Comparison of ENCODE assay signal across 11 mouse cellular contexts in the genomic region with DNA sequence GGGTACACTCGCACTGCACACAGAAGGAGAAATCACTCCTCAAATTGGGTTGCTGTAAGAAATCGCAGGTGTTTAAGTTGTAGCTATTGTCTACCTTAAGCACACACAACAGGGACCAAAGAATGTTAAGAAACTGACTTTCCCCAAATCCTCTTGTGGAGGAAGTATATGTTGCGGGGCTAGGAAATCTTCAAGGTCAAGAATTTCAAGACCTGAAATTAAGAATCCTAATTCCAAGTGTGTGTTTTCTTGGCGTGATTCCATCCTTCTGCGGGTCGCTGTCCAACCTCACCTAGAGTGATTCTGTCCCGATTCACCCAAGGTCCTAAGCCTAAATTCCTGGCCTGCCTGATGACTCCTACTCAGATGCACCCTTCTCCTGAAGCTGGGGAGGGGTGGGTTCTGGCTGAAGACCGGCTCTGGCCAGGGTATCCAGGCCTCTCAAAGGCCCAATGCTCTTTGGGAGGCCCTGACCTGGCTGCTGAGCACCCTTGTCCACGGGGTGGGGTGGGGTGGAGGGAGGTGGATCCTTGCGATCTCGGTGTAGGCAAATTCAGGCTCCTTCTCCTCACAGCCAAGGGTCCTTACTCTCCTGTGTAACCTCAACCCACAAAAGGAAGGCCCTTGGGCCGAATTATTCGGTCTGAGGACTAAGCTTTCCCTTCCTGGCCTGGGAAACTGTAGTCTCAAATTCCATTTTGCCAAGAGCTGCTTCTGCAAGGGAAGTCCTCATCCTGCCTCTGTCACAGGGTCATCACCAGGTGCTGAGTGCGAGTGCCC. TPM values are rescaled to one million over a fixed set of nuclear protein-coding genes. Genes with fewer than 3 reads are reported as not detected.
A peak's percentile ranks its signal among the peaks of the same experiment; 100 is the strongest.
DNase-seq lines count a peak whose midpoint lies in the region; ATAC-seq and TF ChIP-seq lines count a peak whose summit lies in the region.
"Had no signal": no experiment of that assay in that cellular context is flagged by ENCODE, and none has a peak within 500 bp of the region (broad histone marks: within the 10 kb centered on the region; RNA-seq: fewer than 3 reads in every experiment).

No protein-coding gene starts in this region.

- no peak overlapping the region for H3K27ac ChIP-seq in kidney, postnatal 0 days
- peak overlapping the region; percentile 81 for H3K27ac ChIP-seq in forebrain, postnatal 0 days (ENCODE audit: low read depth, low read length)
- no peak overlapping the region for H3K27ac ChIP-seq in midbrain, embryonic 13.5 days

- DNase-seq in kidney, postnatal 0 days (ENCODE audit: low spot score), result no peak
- no peak for DNase-seq in kidney, postnatal 10 days
- DNase-seq in embryo, embryonic 11 days, result peak; percentile 21
- DNase-seq in forebrain, postnatal 0 days, result peak; percentile 3
- DNase-seq in retina, postnatal 1 day, result no peak
- DNase-seq in urinary bladder, postnatal 14 days (ENCODE audit: low spot score), result no peak
- no peak for DNase-seq in spleen, postnatal 36 days (ENCODE audit: low spot score in 2 of 2)
- DNase-seq: kidney, postnatal 14 days; lung, postnatal 10 days had no signal

- peaks cover 8% of the 10 kb centered on the region; the same call in 1 of the 2 replicates for H3K4me1 ChIP-seq in kidney, postnatal 0 days (replicated peaks; ENCODE audit: insufficient read depth, low read length)
- peaks cover 32% of the 10 kb centered on the region for H3K4me1 ChIP-seq in forebrain, postnatal 0 days (ENCODE audit: insufficient read depth)
- peaks cover 48% of the 10 kb centered on the region for H3K4me1 ChIP-seq in midbrain, embryonic 13.5 days (replicated peaks)

- 46% methylated on average over 14 of the region's 14 CpGs for WGBS in kidney, postnatal 0 days
- WGBS in forebrain, postnatal 0 days, result 31% methylated on average over 14 of the region's 14 CpGs
- WGBS in midbrain, embryonic 13.5 days, result 28% methylated on average over 14 of the region's 14 CpGs

- no peak overlapping the region for H3K4me2 ChIP-seq in kidney, postnatal 0 days (ENCODE audit: low read length)
- H3K4me2 ChIP-seq in forebrain, postnatal 0 days (ENCODE audit: low read depth), result peak overlapping the region; percentile 87
- peak overlapping the region; percentile 81 for H3K4me2 ChIP-seq in midbrain, embryonic 13.5 days (replicated peaks)

- no peak for ATAC-seq in kidney, postnatal 0 days (replicated peaks; ENCODE audit: low FRiP score, low read depth)
- ATAC-seq in forebrain, postnatal 0 days, result no peak
- no peak for ATAC-seq in midbrain, embryonic 13.5 days

- H3K27me3 ChIP-seq in kidney, postnatal 0 days (ENCODE audit: insufficient read depth, low read length), result peaks cover 5% of the 10 kb centered on the region; the same call in 1 of the 2 replicates
- no peaks in the 10 kb centered on the region for H3K27me3 ChIP-seq in forebrain, postnatal 0 days (ENCODE audit: insufficient read depth, low read length)
- peaks cover 11% of the 10 kb centered on the region for H3K27me3 ChIP-seq in midbrain, embryonic 13.5 days

- H3K4me3 ChIP-seq in kidney, postnatal 0 days (replicated peaks; ENCODE audit: low read depth, low read length), result peak overlapping the region; percentile 38; the same call in 1 of the 2 replicates
- peak overlapping the region; percentile 35; the same call in 1 of the 2 replicates for H3K4me3 ChIP-seq in forebrain, postnatal 0 days (ENCODE audit: low read depth, low read length)
- no peak overlapping the region for H3K4me3 ChIP-seq in midbrain, embryonic 13.5 days (replicated peaks)

- H3K36me3 ChIP-seq in kidney, postnatal 0 days (ENCODE audit: insufficient read depth, low read length), result no peaks in the 10 kb centered on the region
- H3K36me3 ChIP-seq in forebrain, postnatal 0 days (ENCODE audit: insufficient read depth), result no peaks in the 10 kb centered on the region
- no peaks in the 10 kb centered on the region for H3K36me3 ChIP-seq in midbrain, embryonic 13.5 days

- no peaks in the 10 kb centered on the region for H3K9me3 ChIP-seq in kidney, postnatal 0 days (replicated peaks; ENCODE audit: low read length)
- no peaks in the 10 kb centered on the region for H3K9me3 ChIP-seq in forebrain, postnatal 0 days (ENCODE audit: low read length)
- H3K9me3 ChIP-seq in midbrain, embryonic 13.5 days, result no peaks in the 10 kb centered on the region

- no peak for TF ChIP-seq CTCF in kidney, postnatal 0 days (IDR thresholded peaks at IDR 0.05; ENCODE audit: low read depth)
- no peak for TF ChIP-seq CTCF in forebrain, postnatal 0 days (IDR thresholded peaks at IDR 0.05; ENCODE audit: low read depth)

- H3K9ac ChIP-seq in kidney, postnatal 0 days (ENCODE audit: low read depth, low read length), result no peak overlapping the region
- H3K9ac ChIP-seq in forebrain, postnatal 0 days, result peak overlapping the region; percentile 56; the same call in 1 of the 2 replicates
- H3K9ac ChIP-seq in midbrain, embryonic 13.5 days (replicated peaks), result no peak overlapping the region

RNA-seq across cellular contexts. Expression of a gene that starts 11.9 kb away (rescaled TPM):
- polyA plus RNA-seq in kidney, postnatal 0 days (2015; fragmentation: Nextera tagmentation; extraction: Ambion mirVana), result 9.8 and 11.2 TPM in 2 replicates
- 161 and 250 TPM in 2 replicates for total RNA-seq in forebrain, postnatal 0 days (2014; rRNA removed)
- 72.9 and 89.1 TPM in 2 replicates for polyA plus RNA-seq in forebrain, postnatal 0 days (2015; fragmentation: Nextera tagmentation; extraction: Ambion mirVana)
- 76.9 and 83.2 TPM in 2 replicates for polyA plus RNA-seq in midbrain, embryonic 13.5 days (2015; fragmentation: Nextera tagmentation; extraction: Ambion mirVana)
- total RNA-seq: hematopoietic stem cell, adult 5-6 weeks had no signal

Comparison
In these comparisons a context has a peak if more than half of its experiments do, and no peak if none do; other contexts are left out.
1. DNase-seq: peak in embryo, embryonic 11 days (single experiment) and forebrain, postnatal 0 days (single experiment); none in kidney, postnatal 0 days (single experiment), kidney, postnatal 10 days (single experiment), retina, postnatal 1 day (single experiment), urinary bladder, postnatal 14 days (single experiment) and spleen, postnatal 36 days (0 of 2).